Mouse (Mus musculus) forebrain, embryonic 11.5 days (tissue): ENCODE measurements around the gene Otulinl. TPM values are rescaled to one million over a fixed set of nuclear protein-coding genes. Genes with fewer than 3 reads are reported as not detected.

Experiments used
- ATAC-seq: fragments of 200-750 bp; cut with Nextera tagmentation; replicated peaks from 2 replicates; pipeline ENCODE4 v1.8.0; 2017; ENCODE audit warnings: moderate TSS enrichment; ENCODE audit not compliant: low FRiP score
- DNase-seq: peaks from one replicate; pipeline ENCODE4 v3.0.0-alpha.2; 2017; ENCODE audit warnings: low spot score
- H3K27ac ChIP-seq: fragments of 300-500 bp; sonication (generic); 2 replicates; pipeline ENCODE4 v1.5.1; 2014; ENCODE audit warnings: low read depth, low read length
- H3K27me3 ChIP-seq: fragments of 300-500 bp; sonication (generic); 2 replicates; pipeline ENCODE4 v1.6.1; 2014; ENCODE audit warnings: mild to moderate bottlenecking, low read length, mixed read lengths; ENCODE audit not compliant: control insufficient read depth, insufficient read depth
- H3K36me3 ChIP-seq: fragments of 300-500 bp; sonication (generic); 2 replicates; pipeline ENCODE4 v1.6.1; 2014; ENCODE audit warnings: mild to moderate bottlenecking, low read length, moderate library complexity, mixed read lengths; ENCODE audit not compliant: control insufficient read depth, insufficient read depth
- H3K4me1 ChIP-seq: fragments of 300-500 bp; sonication (generic); replicated peaks from 2 replicates; pipeline ENCODE4 v1.6.1; 2014; ENCODE audit warnings: low read length, mixed read lengths; ENCODE audit not compliant: control insufficient read depth, insufficient read depth
- H3K4me2 ChIP-seq: fragments of 300-500 bp; sonication (generic); 2 replicates; pipeline ENCODE4 v1.6.1; 2014; ENCODE audit warnings: low read depth, mild to moderate bottlenecking, low read length, moderate library complexity, mixed read lengths; ENCODE audit not compliant: severe bottlenecking
- H3K4me3 ChIP-seq: fragments of 300-500 bp; sonication (generic); 2 replicates; pipeline ENCODE4 v1.5.1; 2014; ENCODE audit warnings: low read depth, low read length
- H3K9ac ChIP-seq: fragments of 300-500 bp; sonication (generic); 2 replicates; pipeline ENCODE4 v1.6.1; 2014; ENCODE audit warnings: low read length
- H3K9me3 ChIP-seq: fragments of 300-500 bp; sonication (generic); 2 replicates; pipeline ENCODE4 v1.6.1; 2016; ENCODE audit warnings: low read length, mixed read lengths; ENCODE audit not compliant: control insufficient read depth
- WGBS: fragments of 180-500 bp; shearing (Covaris S2); extraction: QIAGEN DNeasy Blood & Tissue Kit; methylation state at CpG from one replicate; pipeline ENCODE4 v1.1.7; 2014; 5-methylcytosine and 5-hydroxymethylcytosine counted together
- polyA plus RNA-seq: library from polyadenylated mRNA; unstranded; fragments of >200 nt; fragmentation: Nextera tagmentation; extraction: Ambion mirVana; gene quantifications from 2 replicates; pipeline ENCODE4 v1.2.1, GENCODE M21; 2014

Gene Otulinl
- polyA plus RNA-seq, 1 experiment from 2014 or later = 9.4 TPM

DNA sequence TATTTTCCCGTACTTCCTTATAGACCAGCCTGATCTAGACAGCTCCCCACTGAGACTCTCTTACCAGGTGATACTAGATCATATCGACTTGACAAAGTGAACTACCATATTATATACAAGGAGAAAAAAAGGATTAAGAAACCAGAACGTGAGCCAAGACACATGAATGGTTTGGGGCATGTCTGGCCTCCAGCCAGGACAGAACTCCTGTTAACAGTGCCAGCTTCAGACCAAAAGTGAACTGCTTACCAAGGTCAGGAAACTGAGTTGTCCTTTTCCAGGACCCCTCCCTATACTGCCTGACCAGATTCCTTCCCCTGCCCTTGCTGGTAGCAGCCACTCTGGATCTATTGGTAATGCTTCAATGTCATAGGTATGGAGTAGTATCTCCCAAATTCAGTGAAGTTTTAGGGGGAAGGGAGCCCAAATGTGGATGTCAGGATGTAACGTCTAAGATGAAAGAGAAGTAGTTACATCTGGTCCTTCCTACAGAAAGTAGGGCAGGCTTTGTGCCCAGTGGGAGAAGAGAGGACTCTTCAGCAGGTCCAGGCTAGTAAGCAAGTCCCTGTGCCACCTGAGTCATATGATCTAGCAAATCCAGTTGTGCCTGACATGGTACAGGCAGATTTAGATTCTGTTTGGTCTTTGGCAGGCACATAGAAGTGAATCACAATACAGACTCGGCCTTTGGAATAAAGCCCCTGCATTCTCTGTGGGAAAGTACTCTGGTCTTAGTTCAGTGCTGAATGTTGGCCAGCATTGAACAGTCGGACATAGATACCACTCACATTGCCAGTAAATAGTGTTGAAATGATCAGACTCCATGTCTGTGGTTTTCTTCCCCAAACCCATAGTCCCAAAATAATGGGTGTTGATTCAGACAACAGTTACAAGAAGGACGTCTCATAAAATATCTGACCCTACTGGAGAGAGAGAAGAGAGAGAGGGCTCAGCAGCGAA is 47.2 kb downstream of the Otulinl start:
- H3K4me1 ChIP-seq = peaks cover 5% of the 10 kb centered on the region; the same call in 1 of the 2 replicates
- ATAC-seq = no peak
- no peak overlapping the region for H3K27ac ChIP-seq
- H3K4me3 ChIP-seq = no peak overlapping the region
- no peaks in the 10 kb centered on the region for H3K36me3 ChIP-seq
- H3K27me3 ChIP-seq = no peaks in the 10 kb centered on the region
- no peak for DNase-seq
- H3K9me3 ChIP-seq = no peaks in the 10 kb centered on the region
- no peak overlapping the region for H3K9ac ChIP-seq
- 85% methylated on average over 8 of the region's 8 CpGs for WGBS
- H3K4me2 ChIP-seq = no peak overlapping the region

DNA sequence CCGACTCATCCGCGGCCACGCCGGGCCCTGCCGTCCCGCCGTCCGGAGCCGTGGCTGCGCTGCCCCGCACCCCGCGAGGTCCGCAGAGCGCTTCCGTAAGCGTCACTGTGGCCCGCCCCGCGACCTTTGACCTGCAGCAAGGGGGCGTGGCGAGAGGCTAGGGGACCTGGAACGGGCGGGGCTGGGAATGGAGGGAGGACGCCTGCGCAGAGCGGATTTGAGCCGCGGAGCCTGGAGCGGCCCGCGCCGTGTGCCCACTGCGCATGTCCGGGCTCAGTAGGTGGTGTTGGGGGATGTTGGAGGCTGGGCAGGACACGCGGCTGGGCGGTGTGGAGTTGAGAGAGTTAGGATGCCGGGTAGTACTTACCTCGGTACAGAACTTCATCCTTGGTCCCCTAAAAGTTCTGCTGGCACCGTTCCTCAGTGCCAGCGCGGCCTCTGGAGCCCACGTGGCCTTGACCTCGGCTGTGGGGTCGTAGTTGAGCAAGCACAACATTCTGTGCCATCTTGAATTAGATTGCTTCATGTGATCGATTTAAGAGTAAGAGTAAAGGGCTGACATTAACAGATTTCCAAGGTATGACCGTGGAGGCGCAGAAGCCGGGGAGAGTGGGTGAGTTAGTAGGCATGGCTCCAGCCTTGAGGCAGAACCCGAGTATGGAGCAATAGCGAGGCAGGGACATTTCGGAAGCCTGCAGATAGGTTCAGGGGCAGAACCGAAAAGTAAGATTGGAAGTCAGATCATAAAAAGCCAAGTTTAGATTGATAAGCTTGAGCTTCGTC is 50.6 kb downstream of the Otulinl start, which contains the start of gene Otulin:
TSS of gene Otulin (minus strand) at position 93 of the 783 bp plus-strand sequence.
- ATAC-seq (peak; percentile 99), DNase-seq (peak; percentile 99)
- Histone ChIP-seq H3K27me3 (no peaks in the 10 kb centered on the region), H3K4me3 (peak within 1 kb of the TSS; percentile 91), H3K4me2 (peak within 1 kb of the TSS; percentile 83), H3K9ac (peak within 1 kb of the TSS; percentile 75), H3K36me3 (no peaks in the 10 kb centered on the region), H3K27ac (no peak within 1 kb of the TSS), H3K4me1 (peaks cover 8% of the 10 kb centered on the region), H3K9me3 (no peaks in the 10 kb centered on the region)
- 6% methylated on average over 48 of the region's 56 CpGs for WGBS

DNA sequence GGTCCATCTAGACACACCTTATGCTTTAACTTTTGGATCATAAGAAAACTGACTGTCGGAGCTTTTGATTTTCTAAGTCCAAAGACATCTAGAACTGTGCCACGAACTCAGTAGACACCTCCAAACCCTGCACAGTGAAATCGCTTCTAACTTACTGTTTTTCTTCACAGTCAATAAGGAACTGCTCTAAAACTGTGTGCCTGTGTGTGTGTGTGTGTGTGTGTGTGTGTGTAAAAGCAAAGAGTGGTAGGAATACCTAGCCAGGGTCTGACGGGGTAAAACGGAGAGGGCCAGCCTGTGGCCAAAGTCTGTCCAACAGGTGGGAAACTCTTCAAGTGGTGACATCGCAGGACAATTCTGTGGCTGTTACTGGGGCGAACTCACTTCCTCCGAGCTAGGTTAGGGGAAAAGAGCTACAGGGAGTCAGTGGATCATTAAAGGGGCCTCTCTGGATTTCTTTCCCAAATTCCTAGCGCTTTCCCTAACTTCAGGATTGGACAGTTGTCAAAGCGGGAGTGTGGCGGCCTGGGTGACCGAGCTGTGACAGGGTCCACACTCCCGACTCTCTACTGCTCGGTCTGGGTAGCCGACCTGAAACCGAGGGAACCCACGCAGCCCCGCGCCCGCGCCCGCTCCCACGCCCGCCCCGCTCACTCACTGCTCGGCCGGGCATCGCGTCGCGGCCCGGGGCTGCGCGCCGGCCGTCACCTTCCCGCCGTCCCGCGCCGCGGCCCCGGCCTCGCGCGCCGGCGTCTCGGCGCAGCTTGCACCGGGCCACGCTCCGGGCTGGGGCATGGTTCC is 51.4 kb downstream of the Otulinl start:
- H3K4me1 ChIP-seq = peaks cover 8% of the 10 kb centered on the region
- DNase-seq (peak; percentile 63), ATAC-seq (no peak; the same call in 1 of the 2 replicates)
- no peaks in the 10 kb centered on the region for H3K27me3 ChIP-seq
- peak overlapping the region; percentile 75 for H3K9ac ChIP-seq
- peak overlapping the region; percentile 83 for H3K4me2 ChIP-seq
- no peak overlapping the region for H3K27ac ChIP-seq
- no peaks in the 10 kb centered on the region for H3K36me3 ChIP-seq
- H3K9me3 ChIP-seq = no peaks in the 10 kb centered on the region
- H3K4me3 ChIP-seq = peak overlapping the region; percentile 91
- 2% methylated on average over 50 of the region's 53 CpGs for WGBS

GRCm38 (mm10) chr15:27629046-27629445 is 52.3 kb downstream of the Otulinl start:
- Histone ChIP-seq H3K4me2 (peak overlapping the region; percentile 83), H3K9me3 (no peaks in the 10 kb centered on the region), H3K4me1 (peaks cover 8% of the 10 kb centered on the region), H3K9ac (peak overlapping the region; percentile 75; the same call in 1 of the 2 replicates), H3K27ac (no peak overlapping the region), H3K27me3 (no peaks in the 10 kb centered on the region), H3K36me3 (no peaks in the 10 kb centered on the region), H3K4me3 (peak overlapping the region; percentile 91)
- no peak for ATAC-seq
- 71% methylated on average over 4 of the region's 4 CpGs for WGBS
- DNase-seq = no peak

DNA sequence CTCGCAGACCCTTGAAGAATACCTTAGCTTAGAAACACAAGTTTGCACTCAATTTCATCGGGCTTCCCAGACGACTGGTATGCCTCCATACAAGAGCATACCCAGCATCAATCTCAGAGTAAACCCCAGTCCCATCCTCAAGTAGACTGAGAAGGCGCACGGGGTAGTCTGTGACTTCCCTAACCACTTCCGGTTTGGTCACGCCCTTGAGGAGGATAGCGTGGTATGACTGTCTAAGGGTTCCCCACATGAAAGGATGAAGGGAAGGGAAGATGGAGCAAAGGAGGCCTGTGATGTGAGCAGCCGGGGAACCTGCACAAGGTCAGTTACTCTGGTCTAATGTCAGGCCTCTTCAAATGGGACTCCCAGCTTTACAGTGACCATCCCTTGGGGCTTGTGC is 53.6 kb downstream of the Otulinl start:
- Histone ChIP-seq H3K4me3 (no peak overlapping the region), H3K4me2 (no peak overlapping the region), H3K27ac (no peak overlapping the region), H3K9ac (no peak overlapping the region), H3K9me3 (no peaks in the 10 kb centered on the region), H3K27me3 (no peaks in the 10 kb centered on the region), H3K4me1 (peaks cover 8% of the 10 kb centered on the region), H3K36me3 (no peaks in the 10 kb centered on the region)
- WGBS = 90% methylated on average over 9 of the region's 9 CpGs
- ATAC-seq = no peak
- no peak for DNase-seq

- no peak overlapping the region for H3K9ac ChIP-seq
- ATAC-seq = no peak
- no peak for DNase-seq
- H3K36me3 ChIP-seq = no peaks in the 10 kb centered on the region
- no peaks in the 10 kb centered on the region for H3K27me3 ChIP-seq
- no peak overlapping the region for H3K4me3 ChIP-seq
- H3K4me2 ChIP-seq = no peak overlapping the region
- WGBS = 94% methylated on average over 1 of the region's 1 CpGs
- H3K27ac ChIP-seq = no peak overlapping the region
- no peaks in the 10 kb centered on the region for H3K9me3 ChIP-seq
- peaks cover 8% of the 10 kb centered on the region for H3K4me1 ChIP-seq
Observed at GRCm38 (mm10) chr15:27626314-27626713, 55.1 kb downstream of the Otulinl start.

DNA sequence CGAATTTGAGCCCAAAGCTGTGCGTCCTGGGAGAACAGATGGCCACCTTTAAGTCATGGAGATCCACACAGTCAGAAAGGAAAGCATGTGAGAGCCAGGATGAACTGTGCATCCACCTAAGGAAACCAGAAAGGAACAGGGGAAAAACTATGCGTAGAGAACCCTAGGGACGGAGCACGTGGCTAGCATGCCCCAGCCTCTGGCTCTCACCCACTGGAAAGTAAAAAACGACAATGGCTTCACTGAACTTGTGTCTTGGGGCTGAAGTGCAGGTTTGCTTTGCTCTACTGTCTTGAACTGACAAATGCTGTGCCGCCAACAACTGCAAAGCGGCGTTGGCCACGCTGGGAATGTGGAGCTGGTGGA is 55.5 kb downstream of the Otulinl start:
- no peak overlapping the region for H3K4me2 ChIP-seq
- 90% methylated on average over 10 of the region's 10 CpGs for WGBS
- H3K4me1 ChIP-seq = peaks cover 8% of the 10 kb centered on the region
- no peak overlapping the region for H3K27ac ChIP-seq
- H3K9me3 ChIP-seq = no peaks in the 10 kb centered on the region
- ATAC-seq = no peak
- H3K4me3 ChIP-seq = no peak overlapping the region
- H3K36me3 ChIP-seq = no peaks in the 10 kb centered on the region
- H3K9ac ChIP-seq = no peak overlapping the region
- H3K27me3 ChIP-seq = no peaks in the 10 kb centered on the region
- DNase-seq = no peak
